12 mouse cellular contexts compared by ENCODE assay signal in the genomic region with DNA sequence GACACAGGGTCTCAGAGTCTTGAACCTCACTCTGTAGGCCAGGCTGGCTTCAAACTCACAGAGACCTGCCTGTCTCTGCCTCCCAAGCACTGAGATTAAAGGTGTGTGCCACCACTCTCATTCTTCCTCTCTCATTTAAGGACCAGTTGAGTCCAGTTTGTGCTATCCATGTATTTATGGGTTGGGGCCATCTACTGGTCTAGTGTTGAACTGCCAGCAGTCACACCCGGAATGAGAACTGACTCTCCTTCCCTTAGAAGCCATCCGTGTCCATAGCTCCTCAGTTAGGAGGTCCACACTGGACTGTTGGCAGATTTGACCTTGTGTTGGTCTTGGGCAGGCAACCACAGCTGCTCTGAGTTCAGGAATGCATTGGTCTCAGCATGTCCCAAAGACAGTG. TPM values are rescaled to one million over a fixed set of nuclear protein-coding genes. Genes with fewer than 3 reads are reported as not detected.
DNase-seq lines count a peak whose midpoint lies in the region; ATAC-seq and TF ChIP-seq lines count a peak whose summit lies in the region.
"Had no signal": no experiment of that assay in that cellular context is flagged by ENCODE, and none has a peak within 500 bp of the region (broad histone marks: within the 10 kb centered on the region; RNA-seq: fewer than 3 reads in every experiment).

No protein-coding gene starts in this region.

- peak; percentile 64 for TF ChIP-seq CTCF in intestine, postnatal 0 days (IDR thresholded peaks at IDR 0.05; ENCODE audit: low read depth)
- peak; percentile 65 for TF ChIP-seq CTCF in lung, postnatal 0 days (IDR thresholded peaks at IDR 0.05)

- DNase-seq in ES-CJ7 (ENCODE audit: low read depth, low spot score) (peak; percentile 64), ZHBTc4 (ENCODE audit: low read depth, low spot score) (peak; percentile 72)
- DNase-seq in lung, postnatal 0 days (ENCODE audit: low spot score), result no peak
- no peak for DNase-seq in testis, postnatal 14 days (ENCODE audit: low spot score)
- no peak for DNase-seq in thymus, postnatal 14 days
- DNase-seq: heart, postnatal 36 days; liver, embryonic 13.5 days; right cerebral cortex, adult 18-20 months had no signal

- no peak for TF ChIP-seq EP300 in lung, postnatal 0 days (IDR thresholded peaks at IDR 0.05)

- no peaks in the 10 kb centered on the region for H3K9me3 ChIP-seq in intestine, postnatal 0 days (ENCODE audit: control insufficient read depth)
- H3K9me3 ChIP-seq in intestine, embryonic 15.5 days, result no peaks in the 10 kb centered on the region
- no peaks in the 10 kb centered on the region for H3K9me3 ChIP-seq in lung, postnatal 0 days (ENCODE audit: low read length)
- H3K9me3 ChIP-seq: embryonic facial prominence, embryonic 10.5 days; liver, embryonic 13.5 days had no signal

- no peak overlapping the region for H3K9ac ChIP-seq in intestine, postnatal 0 days (ENCODE audit: low read depth, low read length)
- H3K9ac ChIP-seq in intestine, embryonic 15.5 days, result no peak overlapping the region
- H3K9ac ChIP-seq in lung, postnatal 0 days (replicated peaks; ENCODE audit: low read depth), result no peak overlapping the region
- H3K9ac ChIP-seq: liver, embryonic 13.5 days had no signal

- H3K4me2 ChIP-seq in intestine, postnatal 0 days (replicated peaks; ENCODE audit: low read depth), result no peak overlapping the region
- no peak overlapping the region for H3K4me2 ChIP-seq in intestine, embryonic 15.5 days (replicated peaks)
- H3K4me2 ChIP-seq in lung, postnatal 0 days (replicated peaks; ENCODE audit: low read depth, low read length), result no peak overlapping the region
- H3K4me2 ChIP-seq: liver, embryonic 13.5 days had no signal

- no peak for ATAC-seq in intestine, postnatal 0 days
- no peak for ATAC-seq in intestine, embryonic 15.5 days
- ATAC-seq in lung, postnatal 0 days, result no peak

- no peak overlapping the region for H3K4me3 ChIP-seq in intestine, postnatal 0 days (ENCODE audit: low read depth, low read length)
- H3K4me3 ChIP-seq in intestine, embryonic 15.5 days (replicated peaks), result no peak overlapping the region
- no peak overlapping the region for H3K4me3 ChIP-seq in lung, postnatal 0 days (ENCODE audit: low read depth, low read length)
- H3K4me3 ChIP-seq: embryonic facial prominence, embryonic 10.5 days; liver, embryonic 13.5 days; myocyte had no signal

- whole genome bisulfite sequencing in intestine, postnatal 0 days, result 40% methylated on average over 2 of the region's 2 CpGs
- WGBS in intestine, embryonic 15.5 days, result 67% methylated on average over 2 of the region's 2 CpGs
- WGBS in lung, postnatal 0 days, result 47% methylated on average over 2 of the region's 2 CpGs

- H3K36me3 ChIP-seq in intestine, postnatal 0 days (ENCODE audit: control insufficient read depth, insufficient read depth), result no peaks in the 10 kb centered on the region
- no peaks in the 10 kb centered on the region for H3K36me3 ChIP-seq in intestine, embryonic 15.5 days
- no peaks in the 10 kb centered on the region for H3K36me3 ChIP-seq in lung, postnatal 0 days (ENCODE audit: insufficient read depth, low read length)
- H3K36me3 ChIP-seq: embryonic facial prominence, embryonic 10.5 days; liver, embryonic 13.5 days had no signal

- no peaks in the 10 kb centered on the region for H3K4me1 ChIP-seq in intestine, postnatal 0 days (replicated peaks; ENCODE audit: control insufficient read depth, insufficient read depth, low read length)
- H3K4me1 ChIP-seq in intestine, embryonic 15.5 days (replicated peaks), result no peaks in the 10 kb centered on the region
- H3K4me1 ChIP-seq in lung, postnatal 0 days (ENCODE audit: insufficient read depth, low read depth, low read length), result no peaks in the 10 kb centered on the region
- H3K4me1 ChIP-seq: liver, embryonic 13.5 days had no signal

- no peak overlapping the region for H3K27ac ChIP-seq in intestine, postnatal 0 days (ENCODE audit: low read depth, low read length)
- no peak overlapping the region for H3K27ac ChIP-seq in intestine, embryonic 15.5 days
- H3K27ac ChIP-seq in lung, postnatal 0 days (ENCODE audit: low read length), result no peak overlapping the region
- H3K27ac ChIP-seq: embryonic facial prominence, embryonic 10.5 days; liver, embryonic 13.5 days had no signal

- H3K27me3 ChIP-seq in intestine, postnatal 0 days (replicated peaks; ENCODE audit: control insufficient read depth, insufficient read depth, low read length), result no peaks in the 10 kb centered on the region
- H3K27me3 ChIP-seq in intestine, embryonic 15.5 days (replicated peaks), result no peaks in the 10 kb centered on the region
- H3K27me3 ChIP-seq in lung, postnatal 0 days (replicated peaks; ENCODE audit: insufficient read depth, low read length), result no peaks in the 10 kb centered on the region
- H3K27me3 ChIP-seq: liver, embryonic 13.5 days had no signal

RNA-seq across cellular contexts. Expression of a gene that starts 4.8 kb away (rescaled TPM):
- polyA plus RNA-seq in intestine, postnatal 0 days (2015; fragmentation: Nextera tagmentation; extraction: Ambion mirVana), result 0.35 and 0.43 TPM in 2 replicates
- 0.53 and 0.62 TPM in 2 replicates for polyA plus RNA-seq in intestine, embryonic 15.5 days (2015; fragmentation: Nextera tagmentation; extraction: Ambion mirVana)
- polyA plus RNA-seq in lung, postnatal 0 days (2015; fragmentation: Nextera tagmentation; extraction: Ambion mirVana), result 0.37 and 0.38 TPM in 2 replicates
- polyA plus RNA-seq: embryonic facial prominence, embryonic 10.5 days; liver, embryonic 13.5 days had no signal

RNA-seq across cellular contexts. Expression of a gene that starts 52.7 kb away (rescaled TPM):
- 156 and 157 TPM in 2 replicates for polyA plus RNA-seq in intestine, postnatal 0 days (2015; fragmentation: Nextera tagmentation; extraction: Ambion mirVana)
- polyA plus RNA-seq in intestine, embryonic 15.5 days (2015; fragmentation: Nextera tagmentation; extraction: Ambion mirVana), result 422 and 457 TPM in 2 replicates
- polyA plus RNA-seq in lung, postnatal 0 days (2015; fragmentation: Nextera tagmentation; extraction: Ambion mirVana), result 141 and 159 TPM in 2 replicates

Comparison
In these comparisons a context has a peak if more than half of its experiments do, and no peak if none do; other contexts are left out.
1. DNase-seq: peak in ES-CJ7 (single experiment) and ZHBTc4 (single experiment); none in lung, postnatal 0 days (single experiment), testis, postnatal 14 days (single experiment) and thymus, postnatal 14 days (single experiment).